Mouse (Mus musculus) inflammation-experienced regulatory T-cells, adult 6 months (primary cell): ENCODE data around the gene Sell. TPM values are rescaled to one million over a fixed set of nuclear protein-coding genes. Genes with fewer than 3 reads are reported as not detected.
A peak's percentile ranks its signal among the peaks of the same experiment; 100 is the strongest.
"Not testable (repeated sequence)": the region's sequence is repeated elsewhere in the genome, so short reads cannot be mapped to it uniquely, and the experiment has no call there.

Source experiments
- ATAC-seq: one replicate; pipeline ENCODE4 v1.8.0; 2017
- polyA plus RNA-seq, 3 experiments: library from polyadenylated mRNA; unstranded; fragments of 100-300 nt; shearing (Covaris generic); gene quantifications; one replicate each; pipeline ENCODE4 v1.2.1; 2017

The Sell gene
- polyA plus RNA-seq: 100 to 1,000 TPM in 2 of 3 experiments, 10 to 100 TPM in 1; 60.7 to 367 (median 330) TPM

- peak; percentile 40 for ATAC-seq
Observed at GRCm38 (mm10) chr1:164061925-164062324, at the start of gene Sell. Sell (plus strand) TSS chr1:164061982.

DNA sequence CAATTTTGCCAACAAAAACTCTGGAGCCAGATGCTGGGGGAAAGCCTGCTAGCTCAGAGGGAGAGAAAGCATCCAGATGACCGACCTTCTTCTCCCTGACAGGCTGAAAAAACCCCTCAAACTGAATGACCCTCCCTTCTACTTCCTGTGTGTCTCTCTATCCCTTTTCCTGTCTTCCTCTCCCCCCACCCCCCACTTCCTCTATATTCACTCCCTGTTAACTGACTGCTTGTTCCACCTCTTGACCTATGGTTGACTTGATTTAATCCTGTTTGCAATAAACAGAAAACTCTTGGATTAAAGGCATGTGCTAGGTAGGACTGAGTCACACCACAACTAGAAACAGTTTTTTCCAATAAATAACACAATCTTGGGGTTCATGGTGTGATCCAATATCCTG is 47.2 kb upstream of the Sell start:
- ATAC-seq: no peak

DNA sequence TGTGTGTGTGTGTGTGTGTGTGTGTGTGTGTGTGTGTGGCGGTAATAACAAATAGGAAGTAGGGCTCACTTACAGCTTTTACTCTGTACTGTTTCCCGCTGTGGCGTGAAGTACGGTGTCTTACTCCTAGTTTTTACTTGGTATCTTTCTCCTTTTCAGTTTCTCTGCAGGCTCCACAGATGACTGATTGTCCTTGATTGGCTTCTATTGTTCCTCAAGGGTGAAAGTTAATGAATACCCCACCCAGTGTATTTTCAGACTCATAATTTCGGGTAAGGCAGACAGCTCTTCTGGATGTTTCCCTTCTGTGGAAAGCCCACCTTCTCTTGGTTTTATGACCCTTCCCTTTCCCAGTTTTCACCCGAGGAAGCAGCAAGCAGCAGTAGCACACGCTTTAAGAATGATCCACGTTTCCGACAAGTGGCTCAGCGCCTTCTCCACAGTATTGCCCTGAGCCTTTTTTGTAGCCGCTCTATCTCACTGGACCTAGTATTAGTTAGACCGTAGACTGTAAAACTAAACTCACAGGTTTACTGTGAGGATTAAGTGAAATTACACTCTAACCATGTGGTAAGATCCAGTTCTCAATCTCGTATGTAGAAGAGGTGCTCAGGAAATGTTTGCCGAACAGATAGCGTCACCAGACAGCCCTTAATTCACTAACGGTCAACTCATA is 43.4 kb upstream of the Sell start:
- no peak for ATAC-seq

DNA sequence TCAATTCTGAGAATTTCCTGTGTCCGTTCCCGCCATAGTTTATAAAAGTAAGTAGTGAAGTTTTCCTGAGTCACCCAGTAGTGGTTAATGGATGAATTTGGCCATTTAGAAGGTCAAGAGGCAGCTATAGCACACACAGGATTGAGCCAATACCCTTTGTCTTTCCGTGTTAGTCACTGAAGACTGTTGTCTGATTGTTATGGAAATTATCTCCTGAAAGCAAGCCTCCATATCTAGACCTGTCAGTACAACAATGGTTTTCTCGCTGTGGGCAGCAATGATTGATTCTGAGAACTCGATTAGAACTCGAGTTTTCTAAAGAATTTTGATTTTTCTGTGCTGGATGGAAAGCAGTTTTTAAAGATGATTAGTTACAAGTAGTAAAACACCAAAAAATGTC is 42.0 kb upstream of the Sell start:
- no peak for ATAC-seq

DNA sequence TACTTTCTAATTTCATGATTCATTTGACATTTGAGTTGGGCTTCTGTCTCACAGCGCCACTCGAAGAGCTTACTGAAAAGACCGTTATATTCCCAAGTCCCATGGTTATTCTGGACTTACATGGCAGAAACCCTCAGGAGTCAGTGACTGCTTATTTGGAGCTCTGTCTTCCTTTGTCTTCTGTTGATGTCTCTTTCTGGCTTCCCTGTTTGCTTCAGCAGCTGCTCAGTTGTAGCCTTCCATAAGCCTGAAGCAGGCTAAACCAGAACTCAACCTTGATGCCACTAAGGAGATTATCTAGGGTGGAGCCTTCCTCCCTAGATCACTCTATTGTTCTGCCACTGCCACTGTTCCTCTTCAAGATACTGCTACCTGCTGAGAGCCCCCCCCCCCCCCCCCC is 41.0 kb upstream of the Sell start:
- not testable (repeated sequence) for ATAC-seq

DNA sequence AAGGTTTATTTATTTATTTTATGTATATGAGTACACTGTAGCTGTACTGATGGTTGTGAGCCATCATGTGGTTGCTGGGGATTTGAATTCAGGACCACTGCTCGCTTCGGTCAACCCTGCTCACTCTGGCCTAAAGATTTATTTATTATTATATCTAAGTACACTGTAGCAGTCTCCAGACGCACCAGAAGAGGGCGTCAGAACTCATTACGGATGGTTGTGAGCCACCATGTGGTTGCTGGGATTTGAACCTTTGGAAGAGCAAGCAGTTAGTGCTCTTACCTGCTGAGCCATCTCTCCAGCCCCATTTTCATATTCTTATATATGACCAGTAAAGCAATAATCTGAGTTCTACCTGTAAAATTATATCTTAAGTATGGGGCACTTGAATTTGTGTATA is 39.7 kb upstream of the Sell start:
- not testable (repeated sequence) for ATAC-seq

- no peak for ATAC-seq
Observed at GRCm38 (mm10) chr1:164025685-164026084, 36.1 kb upstream of the Sell start.

DNA sequence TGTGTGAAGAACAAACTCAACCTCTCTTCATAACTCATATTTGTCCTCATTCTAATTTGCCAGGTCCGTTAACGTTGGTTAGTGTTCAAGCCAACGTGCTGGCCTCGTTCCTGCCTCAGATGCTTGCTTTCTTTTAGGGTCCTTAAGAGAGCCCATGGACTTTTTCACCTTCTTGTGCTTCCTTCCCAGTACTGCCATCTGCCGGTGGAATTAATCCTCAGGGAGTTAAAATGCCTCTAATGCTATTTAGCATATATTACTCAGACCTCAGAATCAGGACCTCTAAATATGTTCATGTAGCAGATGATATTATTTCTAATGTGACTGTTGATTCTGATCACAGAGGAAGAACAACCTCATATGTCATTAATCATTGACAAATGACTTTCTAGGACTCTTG is 34.4 kb upstream of the Sell start:
- no peak for ATAC-seq

GRCm38 (mm10) chr1:164040385-164041135 is 21.2 kb upstream of the Sell start:
- no peak for ATAC-seq

- ATAC-seq: no peak
Observed at GRCm38 (mm10) chr1:164043549-164043948, 18.2 kb upstream of the Sell start.

GRCm38 (mm10) chr1:164047934-164048333 is 13.8 kb upstream of the Sell start, which contains the start of gene Sele:
Sele (plus strand) TSS chr1:164048234.
- ATAC-seq: no peak

- no peak for ATAC-seq
Observed at GRCm38 (mm10) chr1:164053561-164053960, 8.2 kb upstream of the Sell start.

DNA sequence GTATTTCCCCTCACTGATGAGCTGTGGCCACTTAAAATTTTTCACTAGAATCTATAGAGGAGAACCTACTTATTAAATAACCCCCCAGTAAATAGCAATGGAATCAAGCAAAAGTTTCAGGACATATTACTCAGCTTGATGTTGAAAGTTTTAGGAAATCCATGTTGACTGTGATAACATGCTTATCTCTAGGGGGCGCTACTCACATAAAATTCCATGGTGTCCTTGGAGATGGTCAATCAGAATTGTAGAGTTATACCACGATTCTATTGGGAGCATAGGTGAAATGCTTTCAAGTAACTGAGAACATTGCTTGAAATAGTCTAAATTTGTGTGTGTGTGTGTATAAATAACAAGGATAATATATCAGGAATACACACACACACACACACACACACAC is 7.0 kb upstream of the Sell start:
- no peak for ATAC-seq

DNA sequence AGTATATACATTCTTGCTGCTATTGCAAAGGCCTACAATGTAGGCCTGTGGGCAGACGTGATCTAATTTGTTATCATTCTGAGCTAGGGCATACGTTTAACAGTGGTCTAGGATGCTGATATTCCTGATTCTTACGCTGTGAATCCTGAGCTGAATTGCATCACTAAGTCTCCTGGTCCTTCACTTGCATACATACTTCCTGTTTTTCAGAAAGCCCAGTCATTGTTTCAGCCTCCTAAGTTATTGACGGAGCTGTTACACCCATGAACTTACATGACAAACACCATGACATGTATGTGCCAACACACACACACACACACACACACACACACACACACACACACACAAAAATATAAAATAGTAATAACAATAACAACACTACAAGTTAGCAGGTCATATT is 1.7 kb upstream of the Sell start:
- no peak for ATAC-seq

DNA sequence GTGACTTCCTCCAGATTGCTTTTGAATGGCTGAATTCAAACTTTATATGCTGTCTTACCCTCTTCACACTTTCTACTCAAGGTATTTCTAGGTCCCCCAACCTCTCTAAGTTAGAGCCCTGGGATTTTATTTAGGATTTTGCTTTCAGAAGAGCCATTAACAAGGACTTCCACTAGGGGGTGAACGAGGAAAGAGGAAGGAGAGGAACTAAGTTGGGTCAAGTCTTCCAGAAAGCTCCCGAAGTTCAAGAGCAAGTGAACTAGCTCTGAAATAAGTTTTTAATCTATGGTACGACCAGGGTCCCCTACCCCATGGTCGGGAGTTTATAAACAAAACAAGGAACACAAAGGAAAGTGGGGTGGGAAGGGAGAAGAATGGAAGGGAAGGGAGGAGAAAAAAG is 504 bp upstream of the Sell start:
- ATAC-seq: peak; percentile 44

DNA sequence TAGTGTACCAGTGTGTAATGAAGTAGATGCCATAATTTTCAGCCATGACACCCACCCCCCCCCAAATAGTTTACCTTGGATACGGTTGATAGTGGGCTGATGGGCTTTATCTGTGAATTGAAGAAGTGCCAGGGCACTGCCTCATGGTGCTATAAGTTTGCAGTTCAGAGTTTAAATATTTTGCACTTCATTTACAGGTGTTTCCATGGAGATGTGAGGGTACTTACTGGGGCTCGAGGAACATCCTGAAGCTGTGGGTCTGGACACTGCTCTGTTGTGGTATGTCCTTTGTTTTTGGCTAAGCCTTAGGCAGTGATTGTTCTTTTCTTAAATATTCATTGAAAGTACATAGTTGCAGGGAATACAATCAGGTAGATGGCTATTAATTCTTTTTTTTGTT is 1.1 kb downstream of the Sell start:
- no peak for ATAC-seq

GRCm38 (mm10) chr1:164063745-164064144 is 2.0 kb downstream of the Sell start:
- peak; percentile 60 for ATAC-seq

DNA sequence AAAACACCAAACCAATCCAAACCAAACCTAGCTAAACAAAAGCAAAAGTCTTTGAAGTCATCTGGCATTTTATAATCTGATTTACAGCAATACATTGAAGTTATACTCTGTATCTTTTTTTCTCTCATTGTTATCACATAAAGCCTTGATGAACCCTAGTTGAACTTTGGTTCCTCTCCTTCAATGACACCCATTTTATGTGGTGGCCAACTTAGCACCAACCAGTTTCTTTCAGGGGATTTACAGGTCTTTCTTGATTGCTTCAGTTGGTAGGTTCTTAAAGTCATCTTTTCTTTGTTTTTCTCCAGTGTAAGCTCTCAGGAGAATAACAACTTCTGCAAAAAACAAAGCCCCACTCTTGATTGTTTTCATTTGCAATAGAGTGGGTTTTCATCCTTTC is 7.5 kb downstream of the Sell start:
- ATAC-seq: no peak

DNA sequence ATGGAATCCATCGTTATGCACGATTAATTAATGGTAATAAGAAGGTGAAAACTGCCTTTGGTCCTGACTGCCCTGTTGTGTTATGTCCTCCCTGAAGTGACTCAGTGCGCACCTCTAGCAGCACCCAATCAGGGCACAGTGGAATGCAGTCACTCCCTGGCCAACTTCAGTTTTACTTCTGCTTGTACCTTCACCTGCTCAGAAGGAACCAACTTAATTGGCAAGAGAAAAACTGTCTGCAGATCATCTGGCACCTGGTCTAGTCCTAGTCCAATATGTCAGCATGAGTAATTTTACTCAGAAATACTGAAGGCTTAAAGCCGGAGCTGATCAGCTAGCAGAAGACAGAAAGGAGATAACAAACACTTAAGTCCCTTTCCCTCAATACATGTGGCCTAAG is 8.7 kb downstream of the Sell start:
- no peak for ATAC-seq

DNA sequence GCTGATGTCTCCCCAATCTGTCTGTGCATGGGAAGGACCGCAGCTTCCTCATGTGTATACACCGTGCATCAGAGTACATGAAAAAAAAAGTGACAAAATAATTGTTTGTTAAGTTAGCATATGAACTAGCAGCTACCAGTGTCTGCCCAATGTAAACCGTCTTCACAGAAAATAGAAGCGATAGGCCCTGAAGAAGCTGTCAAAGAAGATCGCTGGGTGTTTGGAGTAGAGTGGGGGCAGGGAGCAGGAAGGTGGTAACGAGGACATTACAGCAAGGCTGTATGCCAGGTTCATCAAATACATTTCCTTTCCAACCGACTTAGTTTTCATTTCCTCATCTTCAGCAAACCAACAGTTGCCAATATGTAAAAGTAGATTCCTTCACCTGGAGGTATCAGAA is 9.3 kb downstream of the Sell start:
- ATAC-seq: peak; percentile 35

GRCm38 (mm10) chr1:164072001-164072400 is 10.2 kb downstream of the Sell start:
- peak; percentile 16 for ATAC-seq

- peak; percentile 25 for ATAC-seq
Observed at GRCm38 (mm10) chr1:164073091-164073490, 11.3 kb downstream of the Sell start.

DNA sequence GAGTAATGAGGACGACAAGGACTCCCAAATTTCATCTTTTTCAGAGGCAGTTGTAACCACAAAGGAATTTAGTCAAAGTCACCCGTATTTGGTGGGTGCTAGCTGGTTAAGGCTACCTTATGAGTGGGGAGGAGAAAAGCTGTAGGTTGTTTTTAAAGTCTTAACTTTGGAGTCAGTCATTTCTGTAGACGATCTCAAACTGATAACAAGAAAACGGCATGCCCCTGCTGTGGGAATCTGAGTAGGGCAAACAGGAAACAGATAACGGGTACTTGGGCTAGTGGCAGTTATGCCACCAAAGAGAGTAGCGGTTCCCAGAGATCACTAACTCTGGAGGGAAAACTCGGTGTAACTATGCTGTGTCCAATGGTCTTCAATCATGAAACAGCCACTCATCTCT is 12.0 kb downstream of the Sell start:
- ATAC-seq: no peak

DNA sequence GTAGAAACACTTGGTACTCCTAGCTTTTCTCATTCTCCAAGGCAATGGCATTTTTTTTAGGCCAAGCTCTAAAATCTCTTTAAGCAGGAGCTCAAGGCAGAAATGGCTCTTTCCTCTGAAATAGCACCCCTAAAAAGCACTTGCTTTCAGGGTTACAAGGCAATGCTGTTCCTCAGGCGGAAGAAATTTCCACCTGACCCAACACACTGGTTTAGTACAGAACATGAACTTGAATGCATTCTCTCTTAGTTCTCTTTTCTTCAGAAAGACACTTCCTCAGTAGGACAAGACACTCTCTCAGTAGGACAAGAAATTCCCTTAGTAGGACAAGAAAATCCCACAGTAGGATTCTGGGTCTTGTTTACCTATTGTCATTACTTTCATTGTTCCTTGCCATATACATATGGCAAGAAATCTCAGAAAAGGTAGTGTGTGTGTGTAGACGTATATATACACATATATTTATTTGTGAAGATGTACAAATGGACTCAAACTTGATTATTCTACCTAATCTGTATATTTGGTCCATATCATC is 12.9 kb downstream of the Sell start:
- ATAC-seq: no peak
